Mouse (Mus musculus): ENCODE results near the gene Nkx2-5. TPM values are rescaled to one million over a fixed set of nuclear protein-coding genes. Genes with fewer than 3 reads are reported as not detected.

Gene Nkx2-5
- total RNA-seq, 2 experiments from 2014 or later = not detected

DNA sequence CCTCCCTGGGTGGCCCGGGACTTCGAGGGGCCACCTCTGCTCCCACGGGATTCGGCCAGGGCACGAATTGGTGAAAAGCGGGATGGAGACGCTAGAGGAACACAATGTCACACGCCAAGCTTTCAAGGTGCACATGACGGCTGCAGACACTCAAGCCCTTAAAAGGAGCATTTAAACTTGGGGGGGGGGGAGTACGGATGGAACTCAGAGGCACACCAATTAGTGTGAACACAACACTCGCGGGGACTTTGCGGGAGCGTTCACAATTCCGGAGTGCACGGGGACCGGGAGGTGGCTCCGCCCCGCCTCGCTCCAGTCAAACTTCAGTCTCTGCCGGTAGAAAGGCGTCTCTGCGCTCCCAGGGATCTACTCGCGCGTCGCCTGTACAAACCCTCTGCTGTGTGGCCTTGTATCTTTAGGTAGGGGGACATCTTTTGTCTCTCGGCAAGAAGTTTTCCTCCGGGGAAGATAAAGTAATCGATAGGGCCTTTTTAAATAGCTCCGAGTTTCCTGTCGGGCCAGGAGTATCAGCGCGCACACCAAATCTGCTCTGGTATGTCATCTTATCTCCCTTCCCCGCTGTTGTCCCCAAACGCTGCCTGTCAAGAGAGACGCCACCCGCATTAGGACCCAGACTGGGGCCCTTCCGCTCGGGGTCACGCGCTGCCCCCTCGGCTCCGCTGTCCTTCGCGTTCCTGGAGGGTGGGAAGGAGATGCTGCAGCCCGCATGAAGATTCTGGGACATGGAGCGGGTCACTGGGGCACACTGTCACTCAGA, 5.7 kb upstream of the Nkx2-5 start:
- no peak for ATAC-seq (ENCODE audit: poor library complexity, severe bottlenecking)

DNA sequence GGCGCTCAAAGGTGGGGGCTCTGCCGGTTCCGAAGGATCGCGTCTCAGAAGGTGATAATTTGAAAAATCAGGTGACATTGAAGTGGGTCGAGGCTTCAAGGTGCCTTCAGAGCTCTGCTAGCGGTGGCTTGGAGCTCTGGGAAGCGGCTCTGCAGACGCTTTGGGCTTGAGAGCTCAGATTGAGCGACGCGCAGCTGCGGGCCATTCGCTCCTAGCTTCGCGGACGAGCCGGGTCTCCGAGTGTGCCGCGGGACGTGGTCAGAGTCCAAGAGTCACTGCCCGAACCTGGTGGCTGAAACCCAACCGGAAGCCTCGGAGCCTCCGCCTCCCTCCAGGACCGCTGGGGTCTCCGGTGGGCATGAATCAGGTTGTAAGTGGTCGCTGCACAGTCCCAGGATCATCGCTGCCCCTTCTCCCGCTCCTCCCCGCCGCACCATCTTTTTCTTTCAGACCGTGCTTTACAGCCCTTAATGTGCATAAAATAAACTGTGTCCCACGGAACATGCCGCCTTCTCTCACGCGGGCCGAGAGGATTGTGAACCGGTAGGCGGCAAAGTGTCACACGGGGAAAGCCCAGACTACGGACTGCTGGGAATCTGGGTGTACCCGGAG, 5.0 kb upstream of the Nkx2-5 start:
- ATAC-seq (ENCODE audit: poor library complexity, severe bottlenecking) = no peak

- ATAC-seq (ENCODE audit: poor library complexity, severe bottlenecking) = no peak
Observed at GRCm38 (mm10) chr17:26849106-26849745, 4.4 kb upstream of the Nkx2-5 start.

DNA sequence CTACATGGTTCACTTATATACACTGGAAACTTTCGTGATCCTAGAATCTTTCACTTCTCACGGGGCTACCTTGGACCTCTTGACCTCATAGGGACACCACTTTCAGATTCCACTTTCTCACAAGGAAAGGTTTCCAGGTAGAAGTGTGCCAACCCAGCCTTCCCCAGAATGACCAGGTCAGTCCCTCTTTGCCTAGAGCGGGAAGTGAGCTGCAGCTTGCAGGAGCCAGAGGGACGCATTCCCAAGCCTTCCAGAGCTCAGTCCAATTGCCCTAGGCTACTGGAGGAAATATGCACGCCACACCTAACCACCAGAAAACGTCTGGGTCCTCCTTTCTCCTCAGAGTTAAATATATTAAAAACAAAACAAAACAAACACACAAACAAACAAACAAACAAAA, 3.4 kb upstream of the Nkx2-5 start:
- ATAC-seq (ENCODE audit: poor library complexity, severe bottlenecking) = no peak

DNA sequence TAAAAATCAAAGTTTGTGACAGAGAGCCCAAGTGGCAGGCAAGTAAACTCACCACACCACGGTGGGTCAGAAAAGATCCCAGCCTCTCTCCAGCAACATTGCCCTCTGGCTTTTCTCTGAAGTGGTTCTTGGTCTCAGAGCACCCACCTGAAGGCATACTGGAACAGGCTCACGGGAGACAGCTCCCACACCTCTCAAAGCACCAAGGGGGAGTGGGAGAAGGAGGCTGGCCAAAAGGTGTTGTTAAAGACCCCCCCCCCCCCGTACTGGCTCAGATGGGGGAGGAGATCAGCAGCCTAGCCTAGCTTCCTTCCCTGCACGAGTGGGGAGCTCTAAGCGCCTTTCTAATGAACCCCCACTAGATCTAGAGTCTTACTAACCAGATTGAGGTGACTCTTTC, 3.0 kb upstream of the Nkx2-5 start:
- no peak for ATAC-seq (ENCODE audit: poor library complexity, severe bottlenecking)

DNA sequence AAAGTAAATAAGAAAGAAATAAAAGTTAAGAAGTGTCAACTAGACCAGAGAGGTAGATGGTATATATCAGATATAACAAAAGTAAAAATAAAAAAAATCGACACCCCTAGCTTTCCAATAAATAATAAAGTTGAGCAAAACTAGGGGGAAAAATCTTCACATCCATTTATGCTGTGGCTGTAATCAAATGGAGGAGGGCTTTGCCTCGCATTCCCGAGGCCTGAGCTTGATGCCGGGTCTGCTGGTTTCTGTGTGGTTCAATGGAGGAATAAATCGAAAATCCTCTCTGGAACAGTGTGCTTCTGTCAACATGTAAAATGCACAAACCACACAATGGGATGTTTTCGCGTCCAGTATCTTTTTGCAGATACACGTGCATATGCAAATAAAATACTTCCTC, 1.6 kb upstream of the Nkx2-5 start:
- ATAC-seq (ENCODE audit: poor library complexity, severe bottlenecking) = no peak

DNA sequence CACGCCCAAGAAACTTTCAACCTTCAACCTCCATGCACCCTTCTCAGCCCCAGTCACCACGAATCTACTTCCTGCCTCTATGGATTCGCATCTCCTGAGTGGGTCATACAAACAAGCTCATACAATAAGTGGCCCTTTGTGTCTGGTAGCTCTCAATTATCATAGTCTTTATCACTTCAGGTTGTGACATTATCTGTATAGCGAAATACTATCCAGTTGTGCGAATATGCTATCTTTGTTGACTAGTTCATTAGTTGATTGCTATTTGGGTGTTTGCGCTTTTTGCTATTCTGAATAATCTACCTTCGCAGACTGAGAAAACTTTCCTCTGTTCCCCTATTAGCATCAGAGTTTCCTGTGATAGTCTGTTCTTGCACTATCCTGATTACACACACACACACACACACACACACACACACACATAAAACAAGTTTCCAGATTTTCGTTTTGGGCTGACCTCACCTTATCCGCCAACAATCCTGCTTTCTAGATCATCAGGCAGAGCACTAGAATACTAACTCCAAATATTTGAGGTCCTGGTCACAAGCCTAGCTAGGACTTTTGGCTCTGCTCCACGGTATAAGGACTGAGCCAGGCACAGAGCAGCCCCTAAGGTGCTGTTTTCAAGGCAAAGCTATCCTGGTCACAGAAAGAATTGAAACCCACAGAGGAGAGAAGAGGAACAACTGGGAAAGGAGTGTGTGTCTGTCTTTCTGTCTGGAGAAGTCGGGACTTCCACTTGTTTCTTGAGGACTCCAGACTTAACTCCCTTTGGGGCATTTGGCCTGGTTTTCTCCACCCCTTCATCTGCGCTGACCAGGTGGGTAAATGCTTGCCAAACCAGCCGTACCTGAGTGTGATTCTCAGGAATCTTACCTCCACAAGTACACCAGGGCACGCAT, 591 bp upstream of the Nkx2-5 start:
- ATAC-seq (ENCODE audit: poor library complexity, severe bottlenecking) = no peak

DNA sequence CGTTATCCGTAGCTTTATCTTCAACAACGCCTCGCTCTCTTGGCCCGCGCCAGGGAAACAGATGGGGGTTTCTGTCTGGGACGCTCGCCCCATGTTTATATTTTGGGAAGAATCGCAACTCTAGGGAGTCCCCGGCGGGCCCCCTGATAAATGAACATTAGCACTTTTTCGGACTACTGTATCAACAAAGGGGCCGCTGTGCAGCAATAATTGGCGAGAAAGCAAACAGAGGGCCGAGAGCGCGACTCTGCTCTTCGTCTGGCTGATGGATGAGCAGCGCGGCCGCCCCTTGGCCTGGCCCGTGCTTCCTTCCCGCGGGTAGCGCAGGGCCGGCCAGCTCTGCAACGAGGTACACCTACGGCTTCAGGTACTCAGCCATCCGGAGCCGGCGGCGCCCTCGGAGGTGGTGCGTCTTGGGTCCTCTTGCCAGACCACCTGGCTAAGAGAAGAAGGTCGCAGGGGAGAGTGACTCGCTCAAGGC, 398 bp downstream of the Nkx2-5 start:
- no peak for ATAC-seq (ENCODE audit: poor library complexity, severe bottlenecking)

DNA sequence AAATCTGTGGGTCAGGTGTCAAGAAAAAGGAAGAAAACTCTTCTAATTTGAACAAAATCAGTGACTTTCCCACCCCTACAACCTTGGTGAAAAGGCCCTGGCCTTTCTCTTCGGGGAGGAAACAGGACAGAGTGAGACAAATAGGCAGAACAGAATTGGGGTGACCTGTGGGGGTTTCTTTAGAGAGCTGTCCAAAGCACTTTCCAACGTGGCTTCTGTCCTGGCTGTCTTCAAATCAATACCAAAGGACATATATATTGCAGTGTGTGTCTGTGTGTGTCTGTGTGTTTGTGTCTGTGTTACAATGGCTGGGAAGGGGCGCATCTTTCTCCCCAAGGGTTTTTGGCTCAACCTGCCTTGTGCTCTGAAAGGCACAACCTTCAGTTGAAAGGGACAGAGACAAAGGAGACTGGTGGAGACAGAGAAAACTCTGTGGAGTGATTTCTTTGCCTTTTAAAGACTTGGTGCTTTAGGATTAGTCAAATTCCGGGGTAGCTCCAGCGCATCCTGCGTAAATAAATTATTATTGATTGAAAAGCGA, 1.0 kb downstream of the Nkx2-5 start:
- ATAC-seq (ENCODE audit: poor library complexity, severe bottlenecking) = no peak

- ATAC-seq (ENCODE audit: poor library complexity, severe bottlenecking) = no peak
Observed at GRCm38 (mm10) chr17:26843229-26843567, 1.6 kb downstream of the Nkx2-5 start.

DNA sequence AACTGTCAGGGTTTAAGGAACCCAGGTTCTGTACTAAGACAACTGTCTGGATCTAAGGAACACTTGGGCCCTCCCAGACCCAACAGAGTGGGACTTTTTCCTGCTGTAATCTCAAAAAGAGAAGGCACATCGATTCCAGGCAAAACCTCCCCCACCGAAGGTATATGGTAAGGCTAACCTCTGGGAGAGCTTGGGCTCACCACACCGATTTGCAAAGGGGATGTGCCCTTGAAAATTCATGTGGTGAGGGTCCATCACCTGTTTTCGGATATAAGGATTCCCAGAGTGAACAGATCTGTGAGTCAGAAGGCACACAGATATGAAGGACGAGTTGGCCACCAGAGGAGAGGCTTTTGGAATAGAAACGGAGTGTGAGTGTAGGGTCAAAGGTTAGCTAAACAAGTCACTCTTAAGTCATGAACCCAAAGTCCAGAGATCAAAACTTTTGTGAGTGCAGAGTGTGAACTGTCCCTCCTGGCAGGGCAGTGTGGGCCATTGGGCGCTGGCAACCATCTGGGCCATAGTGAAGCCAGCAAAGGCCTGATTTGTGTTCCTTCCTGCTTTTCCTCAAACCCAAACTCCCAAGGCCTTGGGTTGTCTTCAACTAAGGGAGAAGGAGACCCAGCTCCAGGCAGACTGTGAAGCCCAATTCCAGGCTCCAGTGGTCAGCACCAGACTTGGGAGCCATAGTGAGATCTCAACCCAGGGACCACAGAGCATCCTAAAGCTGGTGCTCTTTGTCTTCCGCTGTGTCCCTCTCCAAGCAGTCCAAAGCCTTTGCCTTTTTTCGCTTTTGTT, 2.2 kb downstream of the Nkx2-5 start:
- no peak for ATAC-seq (ENCODE audit: poor library complexity, severe bottlenecking)

GRCm38 (mm10) chr17:26841981-26842380, 2.8 kb downstream of the Nkx2-5 start:
- ATAC-seq (ENCODE audit: poor library complexity, severe bottlenecking) = no peak

DNA sequence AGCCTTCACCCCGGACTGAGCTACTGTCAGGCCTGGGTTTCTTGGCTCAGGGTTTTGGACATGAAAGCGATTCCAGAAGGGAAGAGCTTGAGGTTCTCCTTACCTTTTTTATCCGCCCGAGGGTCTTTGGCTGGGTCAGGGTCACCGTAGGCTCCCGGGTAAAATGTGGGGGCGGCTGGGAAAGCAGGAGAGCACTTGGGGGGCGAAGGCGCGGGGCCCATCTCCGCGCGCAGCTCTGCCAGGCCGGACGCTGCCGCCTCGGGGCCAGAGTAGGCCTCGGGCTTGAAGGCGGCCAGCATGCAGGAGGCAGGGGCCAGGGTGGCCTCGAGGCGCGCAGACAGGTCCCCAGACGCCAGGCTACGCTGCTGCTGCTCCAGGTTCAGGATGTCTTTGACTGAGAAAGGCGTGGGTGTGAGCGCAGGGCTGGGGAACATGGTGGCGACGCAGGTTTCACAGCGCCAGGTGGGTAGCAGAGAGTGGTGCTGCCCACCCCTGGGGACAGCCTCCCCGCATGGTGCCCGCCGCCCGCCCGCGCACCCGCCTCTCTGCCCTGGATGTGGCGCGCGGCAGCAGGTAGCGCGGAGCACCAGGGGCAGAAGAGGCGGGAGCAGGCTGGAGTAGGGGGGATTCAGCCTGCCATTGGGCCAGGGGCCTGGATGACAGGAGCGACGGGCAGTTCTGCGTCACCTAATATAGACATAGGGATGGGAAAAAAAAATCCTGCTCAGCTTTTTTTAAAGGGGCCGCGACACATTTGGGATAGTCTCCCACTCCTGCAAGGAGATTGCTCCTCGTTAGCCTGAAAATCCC, 3.7 kb downstream of the Nkx2-5 start:
- no peak for ATAC-seq (ENCODE audit: poor library complexity, severe bottlenecking)

- ATAC-seq (ENCODE audit: poor library complexity, severe bottlenecking) = no peak
Observed at GRCm38 (mm10) chr17:26840439-26840780, 4.4 kb downstream of the Nkx2-5 start.

DNA sequence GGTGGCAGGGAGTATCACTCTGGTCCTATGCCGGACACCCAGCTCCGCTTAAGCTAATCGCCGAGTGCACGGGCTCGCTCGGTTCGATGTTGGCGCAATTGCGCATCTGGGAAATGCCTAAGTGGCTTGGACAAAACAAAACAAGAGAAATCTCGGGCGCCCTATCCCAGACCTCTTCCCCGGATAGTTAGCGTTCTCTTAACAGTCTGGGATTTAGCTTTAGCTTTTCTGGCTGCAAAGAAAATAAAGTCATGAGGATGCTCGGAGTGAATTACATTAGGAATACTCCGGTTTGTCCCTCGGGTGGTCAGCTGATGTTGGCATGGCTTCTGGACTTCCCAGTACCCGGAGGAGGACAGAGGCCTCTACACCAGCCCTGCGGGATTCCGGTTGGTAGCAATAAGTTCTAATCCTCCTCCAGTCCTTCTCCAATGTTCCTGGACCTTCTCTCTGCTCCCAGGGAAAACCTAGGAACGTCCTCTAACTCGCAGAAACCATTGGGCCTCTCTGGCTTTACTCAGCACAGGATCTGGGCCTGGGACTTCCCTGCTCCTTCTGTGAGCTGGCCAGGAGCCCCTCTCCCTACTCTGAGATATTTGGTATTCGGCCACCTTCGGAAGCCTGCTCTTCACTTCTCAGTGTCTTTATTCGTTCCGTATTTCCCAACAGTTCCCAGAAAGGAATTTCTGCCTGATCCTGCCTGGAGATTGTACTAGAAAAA, 4.9 kb downstream of the Nkx2-5 start:
- no peak for ATAC-seq (ENCODE audit: poor library complexity, severe bottlenecking)

DNA sequence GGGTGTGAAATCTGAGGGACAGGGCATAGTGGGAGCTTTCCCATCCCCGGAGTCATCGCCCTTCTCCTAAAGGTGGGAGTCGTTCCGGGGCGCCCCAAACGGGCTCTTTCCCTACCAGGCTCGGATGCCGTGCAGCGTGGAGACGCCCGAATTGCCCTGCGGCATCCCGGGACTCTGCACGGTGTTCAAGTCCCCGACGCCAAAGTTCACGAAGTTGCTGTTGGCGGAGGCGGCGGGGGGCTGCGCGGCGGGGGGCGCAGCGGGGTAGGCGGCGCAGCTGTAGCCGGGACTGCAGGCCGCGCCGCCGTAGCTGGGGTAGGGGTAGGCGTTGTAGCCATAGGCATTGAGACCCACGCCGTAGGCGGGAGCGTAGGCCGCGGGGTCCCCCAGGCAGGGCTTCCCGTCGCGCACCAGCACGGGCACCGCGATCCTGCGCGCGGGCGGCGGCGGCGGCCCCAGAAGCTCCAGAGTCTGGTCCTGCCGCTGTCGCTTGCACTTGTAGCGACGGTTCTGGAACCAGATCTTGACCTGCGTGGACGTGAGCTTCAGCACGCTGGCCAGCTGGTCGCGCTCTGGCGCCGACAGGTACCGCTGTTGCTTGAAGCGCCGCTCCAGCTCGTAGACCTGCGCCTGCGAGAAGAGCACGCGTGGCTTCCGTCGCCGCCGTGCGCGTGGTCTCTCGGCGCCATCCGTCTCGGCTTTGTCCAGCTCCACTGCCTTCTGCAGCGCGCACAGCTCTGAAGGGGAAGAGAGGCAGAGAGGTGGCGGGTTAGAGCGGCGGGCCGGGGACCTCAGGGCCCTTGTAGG, 5.7 kb downstream of the Nkx2-5 start:
- no peak for ATAC-seq (ENCODE audit: poor library complexity, severe bottlenecking)

DNA sequence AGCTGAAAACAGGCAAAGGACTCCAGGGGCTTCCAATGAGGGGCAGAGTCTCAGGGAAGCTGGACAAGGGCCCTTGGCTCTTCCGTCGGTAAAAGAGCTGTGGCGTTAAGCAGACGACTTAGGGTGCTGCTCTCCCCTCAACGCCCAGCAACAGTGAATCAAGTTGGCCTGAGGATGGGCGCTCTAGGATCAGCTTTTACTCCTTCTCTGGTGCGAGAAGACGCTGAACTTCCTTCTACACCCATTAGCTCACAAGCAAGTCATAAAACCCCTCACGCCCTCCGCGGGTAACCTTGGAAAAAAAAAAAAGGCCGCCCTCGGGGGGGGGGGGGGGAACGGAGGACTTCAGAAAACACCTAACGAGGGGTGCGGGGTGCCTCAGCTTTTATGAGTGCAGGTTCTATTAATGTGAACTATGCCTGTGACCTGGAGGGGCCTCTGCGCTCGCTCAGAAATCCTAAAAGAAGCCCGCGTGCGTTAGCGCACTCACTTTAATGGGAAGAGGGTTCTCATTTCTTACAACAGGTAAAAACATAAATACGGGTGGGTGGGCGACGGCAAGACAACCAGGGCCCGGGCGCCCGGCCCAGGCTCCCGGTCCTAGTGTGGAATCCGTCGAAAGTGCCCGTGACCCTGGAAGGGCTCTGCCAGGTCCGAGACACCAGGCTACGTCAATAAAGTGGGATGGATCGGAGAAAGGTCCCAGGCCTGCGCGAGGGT, 6.5 kb downstream of the Nkx2-5 start:
- no peak for ATAC-seq (ENCODE audit: poor library complexity, severe bottlenecking)
